Mouse (Mus musculus) frontal cortex, adult 2 months (tissue): ENCODE data around the gene Mlst8. TPM values are rescaled to one million over a fixed set of nuclear protein-coding genes. Genes with fewer than 3 reads are reported as not detected.
A peak's percentile ranks its signal among the peaks of the same experiment; 100 is the strongest.

ENCODE experiments used
- DNase-seq, 2 experiments: peaks; one replicate each; pipeline ENCODE4 v3.0.0; 2022; ENCODE audit warnings: low spot score in 1 of 2; ENCODE audit errors: extremely low spot score in 1 of 2
- polyA plus RNA-seq: library from polyadenylated mRNA; depleted of rRNA; stranded (reverse); fragments of >200 nt; gene quantifications from 2 replicates; pipeline ENCODE4 v1.2.3, GENCODE M21; 2012; rRNA removed

Mlst8 gene
- 37.9 and 45.7 TPM in 2 replicates for polyA plus RNA-seq

DNA sequence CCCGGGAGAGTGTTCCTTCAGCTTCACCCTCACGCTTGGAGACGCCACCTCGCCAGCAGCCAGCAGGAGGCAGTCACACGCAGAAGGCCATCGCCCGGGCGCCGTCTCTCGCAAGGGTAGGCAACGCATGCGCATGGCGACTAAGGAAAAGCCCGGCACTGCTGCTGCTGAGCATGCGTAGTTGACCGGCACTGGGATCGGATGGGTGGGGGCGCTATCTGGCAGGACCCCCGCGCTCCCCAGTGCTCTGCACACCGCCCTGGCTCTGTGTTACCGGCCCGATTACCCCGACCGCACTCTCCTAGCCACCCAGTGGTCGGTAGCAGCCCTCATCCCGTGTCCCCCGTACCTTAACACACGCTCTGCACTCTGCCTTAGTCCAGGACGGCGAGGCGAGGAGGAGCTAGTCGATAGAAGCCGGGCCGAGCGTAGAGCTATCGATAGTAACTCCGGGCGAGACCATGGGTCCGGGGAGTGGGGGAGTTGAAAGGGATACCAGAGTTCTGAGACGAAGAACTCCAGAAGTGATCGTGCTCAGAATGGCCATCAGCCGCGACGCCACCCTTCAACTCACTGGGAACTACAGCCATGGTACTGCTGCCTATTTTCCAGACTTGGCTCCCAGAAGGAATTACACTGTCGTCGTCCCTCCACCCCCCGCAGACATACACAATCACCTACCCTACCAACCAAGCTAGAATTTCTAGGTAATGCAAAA, at the start of gene Mlst8:
Mlst8 (minus strand) TSS at position 416 of the 718 bp plus-strand sequence.
- DNase-seq: peak; percentile 92 to 98

DNA sequence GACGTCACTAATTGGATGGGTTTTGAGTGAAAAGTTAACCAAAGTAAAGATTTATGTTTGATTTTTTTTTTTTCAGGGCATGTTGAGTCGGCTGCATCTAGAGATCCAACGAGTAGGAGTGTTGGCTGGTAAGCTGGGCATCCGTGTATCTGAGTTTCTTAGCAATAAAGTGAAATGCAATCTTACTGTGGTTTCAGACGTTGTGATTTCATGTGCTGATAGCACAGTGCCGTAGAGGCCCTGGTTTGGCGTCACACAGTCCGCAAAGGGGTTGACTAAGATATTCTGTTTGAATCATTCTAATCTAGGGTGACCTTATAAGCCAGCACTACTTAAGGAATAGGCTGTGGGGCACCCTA, 49.7 kb upstream of the Mlst8 start:
- no peak for DNase-seq

DNA sequence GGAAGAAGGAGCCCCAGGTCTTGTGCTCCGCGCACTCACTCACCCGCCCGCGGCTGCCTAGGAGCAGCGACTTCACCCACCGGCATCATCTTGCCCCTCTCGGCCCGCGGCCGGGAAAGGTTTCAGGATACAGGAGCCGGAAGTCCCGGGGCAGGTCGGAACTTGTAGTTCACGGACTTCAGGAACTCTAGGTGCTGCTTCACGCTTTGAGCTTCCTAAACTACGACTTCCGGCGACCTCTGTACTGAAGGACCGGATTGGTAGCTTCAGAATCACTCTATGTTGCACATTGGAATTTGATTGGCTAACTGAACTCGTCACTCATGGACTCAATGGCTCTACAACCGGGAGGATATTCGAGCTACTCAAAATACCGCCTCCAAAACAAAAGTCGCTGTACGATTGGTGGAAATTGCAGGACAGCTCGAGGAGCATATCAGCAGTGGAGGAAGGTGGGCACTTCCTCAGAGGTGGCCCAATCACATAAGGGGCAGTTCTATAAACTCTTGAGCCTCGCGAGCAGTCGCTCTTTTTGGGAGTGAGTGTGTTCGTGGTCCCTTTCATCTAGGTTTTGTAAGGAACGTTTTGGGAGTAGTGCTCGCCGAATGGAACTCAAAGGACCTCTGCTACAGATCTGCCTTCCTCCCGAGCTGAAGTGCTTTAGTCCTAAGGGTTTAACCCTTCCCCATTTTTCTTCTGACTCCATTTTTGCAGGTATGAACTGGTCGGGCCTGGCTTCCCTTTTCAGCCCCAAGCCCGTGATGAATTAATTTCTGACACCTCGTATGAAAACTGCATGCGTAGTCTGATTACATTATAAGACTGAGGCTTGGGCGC, 49.1 kb upstream of the Mlst8 start, which contains the start of gene Traf7:
Traf7 (minus strand) TSS at position 216 of the 837 bp plus-strand sequence.
- peak; percentile 97 to 99 for DNase-seq

DNA sequence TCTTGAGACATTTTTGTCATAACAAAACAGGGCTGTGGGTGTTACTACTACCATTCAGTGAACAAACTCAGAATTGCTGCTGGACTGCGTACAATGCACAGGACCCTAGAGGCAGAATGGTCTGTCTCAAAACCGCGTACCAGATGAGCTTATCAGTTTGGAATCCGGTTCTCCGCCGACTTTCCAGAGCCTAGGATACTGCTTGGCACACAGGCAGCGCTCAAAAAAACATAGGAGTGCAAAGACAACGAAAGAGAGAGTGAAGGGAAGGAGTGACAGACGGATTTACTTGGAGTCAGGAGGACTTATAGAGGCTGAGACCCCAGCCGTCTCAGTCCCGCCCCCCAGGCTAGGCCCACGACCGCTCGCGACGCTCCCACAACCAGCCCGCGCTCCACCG, 48.4 kb upstream of the Mlst8 start:
- DNase-seq: no peak

DNA sequence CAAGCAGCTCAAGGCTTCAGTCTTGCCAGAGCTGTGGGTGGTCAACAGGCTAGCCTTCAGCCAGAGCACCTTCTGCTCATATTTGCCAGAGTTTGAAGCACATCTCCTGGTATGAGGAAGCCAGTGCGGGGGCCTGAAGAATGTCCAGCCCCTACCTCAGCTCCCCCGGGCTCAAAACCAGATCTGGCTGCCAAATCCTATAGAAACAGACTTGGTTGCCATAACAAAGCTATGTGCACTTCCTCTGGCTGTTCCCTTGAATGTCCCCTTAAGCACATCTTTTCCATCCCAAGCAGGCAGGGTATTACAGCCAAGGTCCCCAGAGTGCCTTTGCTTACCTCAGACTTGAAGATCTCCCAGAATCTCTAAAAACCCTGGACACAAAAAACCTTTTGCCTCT, 45.9 kb upstream of the Mlst8 start:
- DNase-seq: no peak

DNA sequence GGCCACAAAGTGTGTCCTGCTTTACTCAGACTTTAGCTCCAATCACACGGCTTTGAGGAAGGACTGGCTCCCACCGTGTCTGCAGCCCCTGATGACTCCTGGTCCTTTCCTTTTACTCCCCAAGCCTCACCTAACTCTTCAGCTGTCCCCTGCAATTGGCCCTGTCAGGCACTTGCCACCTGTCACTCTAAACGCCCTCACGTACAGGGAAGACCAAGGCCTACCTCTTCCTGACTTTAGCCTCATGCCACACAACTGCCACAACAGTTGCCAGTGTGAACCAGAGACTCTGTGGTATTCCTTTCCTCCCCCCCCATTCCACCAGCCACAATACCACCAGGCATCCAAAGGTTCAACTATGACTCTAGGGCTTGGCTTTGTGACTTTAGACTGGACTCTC, 41.6 kb upstream of the Mlst8 start:
- DNase-seq: no peak

DNA sequence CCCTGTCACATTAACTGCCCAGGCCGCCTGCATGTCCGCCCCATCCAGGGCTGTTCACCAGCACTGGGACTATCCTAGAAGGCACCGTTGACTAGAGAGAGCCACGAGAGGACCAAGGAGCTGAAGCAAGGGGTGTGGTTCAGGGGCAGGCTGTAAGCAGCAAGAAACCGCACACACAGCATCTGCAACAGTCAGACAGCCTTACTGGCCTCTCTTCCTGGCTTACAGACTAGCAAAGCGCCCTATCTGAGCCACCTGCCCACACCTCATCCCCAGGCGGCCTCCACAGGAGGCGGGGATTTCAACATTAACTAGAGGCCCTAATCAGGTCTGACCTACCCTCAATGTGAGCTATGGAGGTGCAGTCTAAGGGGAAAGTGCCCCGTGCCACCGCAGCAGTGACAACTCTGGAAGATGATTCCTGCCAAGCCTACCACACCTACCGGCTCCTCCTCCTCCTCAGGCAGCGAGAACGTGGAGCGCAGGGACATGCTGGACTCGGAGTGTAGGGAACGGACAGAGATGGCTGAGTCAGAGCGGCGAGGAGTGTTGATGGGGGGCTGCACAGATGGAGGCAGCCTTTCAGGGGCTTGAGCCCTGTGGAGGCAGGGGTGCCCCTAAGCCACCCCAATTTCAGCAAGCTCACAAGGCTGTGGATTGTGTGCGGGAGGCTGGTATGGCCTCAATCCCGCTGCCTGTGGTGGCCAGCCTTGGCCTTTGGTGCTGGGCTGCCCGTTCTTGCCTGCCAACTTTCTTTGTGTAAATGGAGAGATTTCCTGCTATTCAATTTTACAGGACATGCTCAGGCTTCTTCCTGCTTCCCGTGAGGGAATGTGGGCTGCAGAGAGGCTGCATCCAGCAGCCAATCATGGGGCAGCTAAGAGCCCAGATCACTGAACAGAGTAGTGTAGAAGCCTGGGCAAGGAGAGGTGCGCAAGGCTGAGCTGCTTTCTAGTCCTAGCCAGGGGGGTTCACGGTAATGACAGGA, 35.7 kb upstream of the Mlst8 start:
- no peak for DNase-seq

DNA sequence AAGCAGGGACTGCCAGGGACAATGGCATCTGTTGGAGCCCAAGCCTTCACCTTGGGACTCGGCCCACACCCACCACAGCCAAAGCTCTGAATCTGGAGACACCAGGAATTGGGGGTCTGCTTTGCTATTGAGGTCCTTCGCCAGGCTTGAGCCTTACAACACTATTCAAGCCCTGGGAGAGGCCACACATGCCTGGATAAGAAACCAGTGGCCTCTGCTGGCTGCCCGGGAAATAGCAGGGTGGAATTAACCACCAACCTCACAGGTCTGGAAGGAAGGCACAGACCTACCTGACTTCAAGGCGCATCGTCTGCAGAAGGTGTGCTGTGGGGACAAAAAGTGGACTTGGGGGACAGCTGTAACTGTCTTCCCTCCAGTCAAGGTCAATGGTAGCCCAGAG, 34.7 kb upstream of the Mlst8 start:
- DNase-seq: peak in 1 of 2 experiments; percentile 86

DNA sequence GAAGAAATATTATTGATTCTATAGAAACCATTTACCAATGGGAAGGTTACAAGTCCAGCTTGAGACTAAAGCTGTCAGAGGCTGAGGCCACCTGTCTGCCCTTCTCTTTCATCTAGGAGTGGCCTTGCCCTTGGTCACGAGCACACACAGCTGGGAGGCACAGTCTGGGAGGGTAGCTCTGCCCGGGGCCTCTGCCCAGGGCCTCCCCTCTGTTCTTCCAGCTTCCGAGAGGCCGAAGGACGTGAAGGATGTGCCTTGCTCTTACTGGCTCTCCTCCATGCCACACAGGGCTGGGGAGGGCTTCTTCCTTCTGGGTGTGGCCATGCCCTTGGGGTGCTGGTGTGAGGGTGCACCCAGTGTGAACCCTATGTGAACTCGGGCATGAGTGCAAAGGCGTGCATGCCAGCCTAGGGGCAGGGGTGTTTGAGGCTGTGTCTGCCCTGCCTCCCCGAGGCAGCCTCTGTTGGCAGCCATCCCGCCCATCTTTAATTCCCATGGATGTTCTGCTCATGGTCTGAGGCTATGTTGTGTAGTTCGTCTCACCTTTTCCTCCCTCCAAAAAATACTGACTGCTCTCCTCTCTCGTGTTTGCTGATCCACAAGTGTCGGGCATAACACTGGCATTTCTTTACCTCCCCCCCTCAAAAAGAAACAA, 29.1 kb upstream of the Mlst8 start:
- no peak for DNase-seq

DNA sequence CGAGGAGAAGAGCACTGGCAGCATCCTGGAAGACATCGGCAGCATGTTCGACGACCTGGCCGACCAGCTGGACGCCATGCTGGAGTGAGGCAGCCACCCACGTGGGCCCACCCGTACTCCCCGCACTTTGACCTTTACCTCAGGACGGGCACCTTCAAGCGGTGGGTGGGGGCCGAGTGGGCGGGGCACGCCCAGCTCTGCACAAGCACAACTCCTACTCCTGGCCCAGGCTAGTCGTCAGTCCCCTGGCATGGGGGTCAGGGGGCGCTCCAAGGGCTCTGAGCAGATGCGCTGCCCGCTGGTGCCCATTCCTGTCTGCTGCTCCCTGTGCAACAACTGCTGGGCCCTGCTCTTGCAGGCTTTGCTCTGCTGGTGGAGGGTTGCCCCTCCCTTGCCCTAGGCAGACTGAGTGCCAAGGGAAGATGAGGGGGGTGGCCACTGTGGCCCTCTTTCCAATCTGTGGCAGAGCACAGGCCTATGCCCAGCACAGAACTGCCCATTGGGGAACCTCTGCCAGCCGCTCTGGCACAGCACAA, 28.3 kb upstream of the Mlst8 start:
- no peak for DNase-seq

DNA sequence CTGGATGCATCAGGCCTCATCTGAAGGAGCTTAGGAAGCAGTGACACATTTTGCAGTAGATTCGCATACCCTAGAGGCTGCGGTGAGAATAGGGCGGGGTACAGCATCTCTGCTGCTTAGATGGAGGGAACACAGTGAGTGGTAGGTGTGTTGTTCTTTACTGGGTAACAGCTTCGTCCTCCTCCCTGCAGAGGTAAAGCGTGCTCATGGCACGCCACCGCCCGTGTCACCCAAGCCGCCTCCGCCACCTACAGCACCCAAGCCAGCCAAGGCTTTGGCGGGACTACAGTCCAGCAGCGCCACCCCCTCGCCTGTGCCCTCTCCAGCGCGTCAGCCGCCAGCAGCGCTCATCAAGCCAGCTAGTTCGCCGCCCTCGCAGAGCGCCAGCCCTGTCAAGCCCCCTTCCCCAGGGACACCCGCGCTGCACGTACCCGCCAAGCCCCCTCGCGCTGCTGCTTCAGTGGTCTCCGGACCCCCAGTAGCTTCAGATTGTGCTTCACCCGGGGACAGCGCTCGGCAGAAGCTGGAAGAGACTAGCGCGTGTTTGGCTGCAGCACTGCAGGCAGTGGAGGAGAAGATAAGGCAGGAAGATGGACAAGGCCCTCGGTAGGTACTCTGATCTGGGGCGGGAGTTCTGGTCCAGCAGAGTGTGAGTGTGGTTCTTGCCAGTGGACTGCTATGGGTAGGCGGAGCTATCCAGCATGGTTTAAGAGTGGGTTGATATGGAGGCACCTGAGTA, 27.6 kb upstream of the Mlst8 start:
- DNase-seq: peak in 1 of 2 experiments; percentile 73

DNA sequence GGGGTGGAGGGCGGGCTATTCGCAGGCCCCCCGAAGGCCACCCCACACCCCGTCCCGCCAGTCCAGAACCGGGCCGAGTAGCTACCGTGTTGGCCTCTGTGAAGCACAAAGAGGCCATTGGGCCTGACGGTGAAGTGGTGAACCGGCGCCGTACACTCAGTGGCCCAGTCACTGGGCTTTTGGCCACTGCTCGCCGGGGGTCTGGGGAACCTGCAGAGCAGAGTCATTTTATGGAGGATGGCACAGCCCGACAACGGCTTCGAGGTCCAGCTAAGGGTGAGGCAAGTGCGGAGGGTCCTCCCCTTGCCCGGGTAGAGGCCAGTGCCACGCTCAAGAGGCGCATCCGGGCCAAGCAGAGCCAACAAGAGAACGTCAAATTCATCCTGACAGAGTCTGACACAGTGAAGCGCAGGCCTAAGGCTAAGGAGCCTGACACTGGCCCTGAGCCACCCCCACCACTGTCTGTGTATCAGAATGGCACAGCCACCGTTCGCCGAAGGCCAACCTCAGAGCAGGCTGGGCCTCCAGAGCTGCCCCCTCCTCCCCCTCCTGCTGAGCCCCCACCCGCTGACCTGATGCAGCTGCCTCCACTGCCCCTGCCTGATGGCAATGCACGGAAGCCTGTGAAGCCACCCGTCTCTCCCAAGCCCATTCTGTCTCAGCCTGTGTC, 26.5 kb upstream of the Mlst8 start:
- no peak for DNase-seq

DNA sequence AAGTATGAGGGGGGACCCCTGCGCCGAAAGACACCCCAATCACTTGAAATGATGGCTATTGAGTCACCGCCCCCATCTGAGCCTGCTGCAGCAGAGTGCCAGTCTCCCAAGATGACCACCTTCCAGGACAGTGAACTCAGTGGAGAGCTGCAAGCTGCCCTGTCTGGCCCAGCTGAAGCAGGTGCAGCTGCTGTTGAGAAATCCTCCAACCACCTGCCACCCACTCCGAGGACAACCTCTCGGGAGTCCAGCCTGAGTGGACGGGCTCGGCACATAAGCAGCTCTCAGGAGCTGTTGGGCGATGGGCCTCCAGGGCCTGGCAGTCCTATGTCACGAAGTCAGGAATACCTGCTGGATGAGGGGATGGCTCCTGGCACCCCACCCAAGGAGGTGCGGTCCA, 25.2 kb upstream of the Mlst8 start:
- no peak for DNase-seq

DNA sequence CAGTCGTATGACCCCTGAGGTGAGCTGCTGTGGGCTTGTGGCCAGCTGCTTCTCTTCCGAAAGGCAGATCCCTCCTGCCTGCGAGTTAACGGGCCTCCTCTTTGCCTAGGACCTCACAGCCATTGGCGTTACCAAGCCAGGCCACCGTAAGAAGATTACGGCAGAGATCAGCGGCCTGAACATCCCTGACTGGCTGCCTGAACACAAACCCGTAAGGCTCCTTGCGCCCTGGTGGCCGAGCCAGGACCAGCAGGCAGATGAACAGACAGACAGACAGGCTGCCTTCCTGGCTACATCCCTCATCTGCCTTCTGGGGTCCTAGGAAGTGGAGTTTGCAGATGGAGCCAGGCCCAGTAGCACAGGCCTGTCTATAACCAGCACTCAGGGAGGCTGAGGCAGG, 23.3 kb upstream of the Mlst8 start:
- DNase-seq: no peak

DNA sequence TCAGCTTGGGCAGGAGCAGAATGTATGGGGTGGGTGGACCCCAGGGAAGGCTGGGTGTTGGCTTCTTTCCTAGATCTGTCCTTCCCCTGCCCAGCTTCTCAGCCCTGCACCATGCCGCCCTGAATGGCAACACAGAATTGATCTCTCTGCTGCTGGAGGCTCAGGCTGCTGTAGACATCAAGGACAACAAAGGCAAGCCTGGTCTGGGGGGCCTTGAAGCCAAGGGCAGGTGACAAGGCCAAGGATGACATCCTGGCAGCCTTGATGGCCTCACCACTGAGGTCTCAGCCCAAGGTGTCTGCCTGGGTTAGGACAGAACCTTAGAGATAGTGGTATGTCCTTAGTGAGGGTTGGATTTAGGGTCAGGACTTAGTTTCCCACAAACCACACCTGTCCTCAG, 17.1 kb upstream of the Mlst8 start:
- no peak for DNase-seq

DNA sequence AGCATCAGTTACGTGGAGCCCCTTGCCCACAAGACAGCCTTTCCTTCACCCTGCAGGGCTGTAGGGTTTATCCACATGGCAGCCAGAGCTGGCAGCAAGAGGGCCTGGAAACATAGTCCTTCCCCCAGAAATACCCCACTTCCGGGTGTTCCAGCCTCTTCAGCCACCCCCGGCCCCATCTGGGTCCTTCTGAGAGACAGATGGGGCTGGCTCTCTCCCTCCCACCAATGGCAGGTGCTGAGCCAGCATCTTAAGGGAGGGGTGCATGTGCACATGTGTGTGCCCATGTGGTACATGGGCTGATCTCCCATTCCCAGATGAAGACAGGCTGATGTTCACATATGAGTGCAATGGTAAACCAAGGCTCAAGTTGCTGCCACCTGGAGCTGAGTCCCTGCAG, 16.6 kb upstream of the Mlst8 start:
- DNase-seq: peak in 1 of 2 experiments; percentile 78

DNA sequence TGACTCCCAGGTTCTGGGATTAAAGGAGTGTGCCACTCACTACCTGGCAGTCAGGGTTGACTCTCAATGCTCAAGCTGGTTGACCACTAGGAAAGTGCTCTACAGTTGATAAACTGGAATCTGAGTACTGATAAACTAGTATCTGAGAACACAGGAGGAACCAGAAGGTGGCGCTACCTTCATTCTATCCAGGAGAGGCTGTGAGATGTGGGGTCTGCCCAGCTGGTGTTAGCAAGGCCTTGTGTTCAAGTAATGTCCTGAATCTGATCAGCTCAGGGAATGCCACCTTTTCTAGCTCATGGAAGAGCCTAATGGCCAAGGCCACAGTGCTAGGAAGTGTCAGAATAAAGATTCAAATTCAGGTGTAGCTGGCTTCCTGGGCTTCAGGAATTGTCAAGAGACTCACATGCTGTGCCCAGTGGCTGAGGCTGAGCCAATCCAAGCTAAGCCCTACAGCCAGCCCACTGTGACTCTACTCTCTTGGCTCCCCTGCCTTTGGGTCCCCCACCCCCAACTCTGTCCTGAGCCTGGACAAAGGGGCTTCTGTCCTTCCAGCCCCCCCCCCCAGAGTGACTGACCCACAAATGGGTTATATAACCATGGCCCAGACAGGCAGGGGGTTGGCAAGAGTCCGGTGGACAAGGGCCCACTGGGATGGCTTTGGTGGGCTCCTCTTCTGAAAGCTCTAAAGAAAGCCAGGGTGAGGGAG, 15.9 kb upstream of the Mlst8 start:
- DNase-seq: peak in 1 of 2 experiments; percentile 74

DNA sequence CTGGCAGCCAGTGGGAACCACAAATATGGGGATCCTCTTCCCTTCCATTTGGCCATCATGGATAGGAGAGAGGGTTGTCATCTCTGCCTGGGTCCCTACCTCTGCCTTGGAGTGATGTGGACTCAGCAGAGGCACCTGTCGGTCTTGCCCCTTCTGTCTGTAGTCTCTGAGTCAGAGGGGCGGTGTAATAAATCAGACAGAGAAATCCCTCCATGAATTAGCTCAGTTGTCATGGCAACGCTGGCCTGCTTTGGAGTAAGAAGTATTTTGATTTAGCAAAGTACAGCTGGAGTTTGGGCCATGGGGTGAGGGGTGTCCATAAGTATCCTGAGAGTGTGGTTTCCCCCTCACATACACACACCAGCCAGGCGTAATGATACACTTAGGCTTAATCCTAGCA, 11.5 kb upstream of the Mlst8 start:
- DNase-seq: no peak
